Mouse (Mus musculus) midbrain, embryonic 13.5 days (tissue): Measurements from ENCODE around the gene Tmem50b. TPM values are rescaled to one million over a fixed set of nuclear protein-coding genes. Genes with fewer than 3 reads are reported as not detected.

Experiments used
- ATAC-seq: fragments of 200-750 bp; cut with Nextera tagmentation; 2 replicates; pipeline ENCODE4 v1.8.0; 2017; ENCODE audit warnings: mild to moderate bottlenecking, moderate TSS enrichment, moderate library complexity
- H3K27ac ChIP-seq: fragments of 300-500 bp; sonication (generic); 2 replicates; pipeline ENCODE4 v1.5.1; 2015; ENCODE audit warnings: inconsistent platforms, mild to moderate bottlenecking, moderate library complexity
- H3K27me3 ChIP-seq: fragments of 300-500 bp; sonication (generic); 2 replicates; pipeline ENCODE4 v1.6.1; 2015; ENCODE audit warnings: mild to moderate bottlenecking, inconsistent platforms
- H3K36me3 ChIP-seq: fragments of 300-500 bp; sonication (generic); 2 replicates; pipeline ENCODE4 v1.6.1; 2015; ENCODE audit warnings: mild to moderate bottlenecking, inconsistent platforms
- H3K4me1 ChIP-seq: fragments of 300-500 bp; sonication (generic); replicated peaks from 2 replicates; pipeline ENCODE4 v1.6.1; 2015; ENCODE audit warnings: inconsistent platforms
- H3K4me2 ChIP-seq: fragments of 300-500 bp; sonication (generic); replicated peaks from 2 replicates; pipeline ENCODE4 v1.6.1; 2015; ENCODE audit warnings: moderate library complexity, mild to moderate bottlenecking, inconsistent platforms
- H3K4me3 ChIP-seq: fragments of 300-500 bp; sonication (generic); replicated peaks from 2 replicates; pipeline ENCODE4 v1.5.1; 2015; ENCODE audit warnings: mild to moderate bottlenecking, inconsistent platforms
- H3K9ac ChIP-seq: fragments of 300-500 bp; sonication (generic); replicated peaks from 2 replicates; pipeline ENCODE4 v1.6.1; 2015; ENCODE audit warnings: mild to moderate bottlenecking, inconsistent platforms
- H3K9me3 ChIP-seq: fragments of 300-500 bp; sonication (generic); 2 replicates; pipeline ENCODE4 v1.6.1; 2016; ENCODE audit warnings: mild to moderate bottlenecking, inconsistent platforms
- WGBS: fragments of 180-500 bp; shearing (Covaris S2); methylation state at CpG from one replicate; pipeline ENCODE4 v1.1.7; 2015; 5-methylcytosine and 5-hydroxymethylcytosine counted together
- polyA plus RNA-seq: library from polyadenylated mRNA; unstranded; fragments of >200 nt; fragmentation: Nextera tagmentation; extraction: Ambion mirVana; gene quantifications from 2 replicates; pipeline ENCODE4 v1.2.1, GENCODE M21; 2015

Tmem50b gene
- polyA plus RNA-seq, 1 experiment from 2014 or later: 55.1 TPM

DNA sequence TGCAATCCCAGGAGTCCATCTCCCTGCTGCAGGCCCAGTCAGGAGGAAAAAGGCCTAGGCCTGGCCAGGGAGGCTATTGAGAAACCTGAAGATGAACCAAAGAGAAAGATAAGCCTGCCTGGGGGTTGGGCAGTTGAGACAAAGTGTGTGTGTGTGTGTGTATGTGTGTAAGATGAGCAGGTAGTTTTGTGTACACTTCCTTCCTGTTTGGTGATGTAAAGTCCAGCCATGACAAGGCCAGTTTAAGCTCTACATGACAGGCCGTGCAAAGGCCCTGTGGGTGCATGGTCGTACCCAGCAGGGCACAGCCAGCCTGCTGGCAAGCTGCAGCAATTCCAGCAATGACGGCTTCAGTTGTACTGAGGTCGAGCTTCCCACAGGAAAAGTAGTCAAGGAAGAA lies 32.1 kb upstream of the Tmem50b start:
- Histone ChIP-seq H3K27ac (no peak overlapping the region), H3K4me1 (no peaks in the 10 kb centered on the region), H3K9ac (no peak overlapping the region), H3K4me3 (no peak overlapping the region), H3K9me3 (no peaks in the 10 kb centered on the region), H3K4me2 (no peak overlapping the region), H3K27me3 (no peaks in the 10 kb centered on the region), H3K36me3 (peaks cover 83% of the 10 kb centered on the region)
- no peak for ATAC-seq
- 93% methylated on average over 4 of the region's 4 CpGs for WGBS

- Histone ChIP-seq H3K4me1 (no peaks in the 10 kb centered on the region), H3K4me2 (no peak overlapping the region), H3K36me3 (peaks cover 83% of the 10 kb centered on the region), H3K9ac (no peak overlapping the region), H3K4me3 (no peak overlapping the region), H3K27ac (no peak overlapping the region), H3K9me3 (no peaks in the 10 kb centered on the region), H3K27me3 (no peaks in the 10 kb centered on the region)
- WGBS: 97% methylated on average over 3 of the region's 3 CpGs
- ATAC-seq: no peak
Observed at GRCm38 (mm10) chr16:91628673-91629072, 31.1 kb upstream of the Tmem50b start.

DNA sequence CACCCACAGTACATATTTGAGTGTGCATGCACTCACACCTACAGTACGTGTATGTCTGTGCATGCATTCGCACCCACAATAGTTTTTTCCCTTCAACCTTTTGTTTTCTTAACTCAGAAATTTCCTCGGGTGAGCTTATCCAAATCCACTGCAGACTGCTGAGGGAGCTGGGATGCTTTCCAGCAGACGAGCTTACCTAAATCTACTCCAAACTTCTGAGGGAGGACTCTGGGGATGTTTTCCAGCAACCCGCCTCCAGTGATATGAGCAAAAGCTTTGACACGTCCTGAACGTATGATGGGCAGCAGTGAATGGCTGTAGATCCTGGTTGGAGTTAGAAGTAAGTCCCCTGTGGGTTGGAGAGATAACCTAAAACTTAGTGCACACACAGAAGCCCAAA lies 30.2 kb upstream of the Tmem50b start:
- Histone ChIP-seq H3K27me3 (no peaks in the 10 kb centered on the region), H3K9me3 (no peaks in the 10 kb centered on the region), H3K4me2 (no peak overlapping the region), H3K27ac (no peak overlapping the region), H3K36me3 (peaks cover 85% of the 10 kb centered on the region), H3K4me3 (no peak overlapping the region), H3K9ac (no peak overlapping the region), H3K4me1 (no peaks in the 10 kb centered on the region)
- ATAC-seq: no peak
- 92% methylated on average over 7 of the region's 7 CpGs for WGBS

- H3K4me2 ChIP-seq: no peak overlapping the region
- peaks cover 3% of the 10 kb centered on the region for H3K4me1 ChIP-seq
- H3K36me3 ChIP-seq: peaks cover 75% of the 10 kb centered on the region
- ATAC-seq: no peak
- H3K4me3 ChIP-seq: no peak overlapping the region
- no peaks in the 10 kb centered on the region for H3K9me3 ChIP-seq
- H3K27me3 ChIP-seq: no peaks in the 10 kb centered on the region
- 93% methylated on average over 9 of the region's 9 CpGs for WGBS
- no peak overlapping the region for H3K9ac ChIP-seq
- no peak overlapping the region for H3K27ac ChIP-seq
Observed at GRCm38 (mm10) chr16:91623074-91623473, 25.5 kb upstream of the Tmem50b start.

- WGBS: 95% methylated on average over 11 of the region's 11 CpGs
- Histone ChIP-seq H3K9me3 (no peaks in the 10 kb centered on the region), H3K27me3 (no peaks in the 10 kb centered on the region), H3K4me2 (no peak overlapping the region), H3K9ac (no peak overlapping the region), H3K36me3 (peaks cover 57% of the 10 kb centered on the region), H3K4me3 (no peak overlapping the region), H3K4me1 (peaks cover 5% of the 10 kb centered on the region), H3K27ac (no peak overlapping the region)
- ATAC-seq: no peak
Observed at GRCm38 (mm10) chr16:91620991-91621390, 23.4 kb upstream of the Tmem50b start.

GRCm38 (mm10) chr16:91620185-91620584 lies 22.6 kb upstream of the Tmem50b start:
- Histone ChIP-seq H3K4me2 (no peak overlapping the region), H3K9me3 (no peaks in the 10 kb centered on the region), H3K27ac (no peak overlapping the region), H3K36me3 (peaks cover 49% of the 10 kb centered on the region), H3K4me3 (no peak overlapping the region), H3K27me3 (no peaks in the 10 kb centered on the region), H3K4me1 (peaks cover 5% of the 10 kb centered on the region), H3K9ac (no peak overlapping the region)
- no peak for ATAC-seq
- WGBS: 99% methylated on average over 5 of the region's 5 CpGs

GRCm38 (mm10) chr16:91618511-91619501 lies 21.2 kb upstream of the Tmem50b start, which contains the start of gene Dnajc28:
Gene Dnajc28 (minus strand): TSS chr16:91619026.
- H3K27me3 ChIP-seq: no peaks in the 10 kb centered on the region
- H3K9me3 ChIP-seq: no peaks in the 10 kb centered on the region
- peak; percentile 97 for ATAC-seq
- H3K4me1 ChIP-seq: peaks cover 5% of the 10 kb centered on the region
- WGBS: 12% methylated on average over 39 of the region's 39 CpGs
- H3K27ac ChIP-seq: no peak within 1 kb of the TSS
- H3K9ac ChIP-seq: peak within 1 kb of the TSS; percentile 74
- peaks cover 37% of the 10 kb centered on the region for H3K36me3 ChIP-seq
- H3K4me2 ChIP-seq: peak within 1 kb of the TSS; percentile 71
- peak within 1 kb of the TSS; percentile 58 for H3K4me3 ChIP-seq

DNA sequence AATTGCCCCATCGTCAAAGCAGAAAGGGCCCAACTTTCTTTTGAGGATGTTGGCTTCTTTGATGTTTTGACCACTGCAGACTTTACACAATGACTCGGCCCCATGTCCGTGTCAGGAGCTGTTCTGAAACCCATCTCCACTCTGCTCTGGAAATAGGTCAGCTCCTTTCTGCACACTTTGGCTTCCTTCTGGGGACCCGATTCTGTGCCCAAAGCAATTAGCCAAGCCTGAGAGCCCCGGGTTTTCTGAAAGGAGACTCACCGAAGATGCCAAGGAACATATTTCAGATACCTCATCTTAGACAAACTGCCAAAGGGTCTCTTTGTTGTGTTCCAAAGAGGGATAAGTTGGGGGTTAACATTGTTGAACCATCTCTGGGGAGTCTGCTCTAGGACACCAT lies 17.0 kb upstream of the Tmem50b start:
- Histone ChIP-seq H3K9me3 (no peaks in the 10 kb centered on the region), H3K4me1 (peaks cover 5% of the 10 kb centered on the region), H3K4me3 (no peak overlapping the region), H3K9ac (no peak overlapping the region), H3K36me3 (no peaks in the 10 kb centered on the region), H3K27ac (no peak overlapping the region), H3K27me3 (no peaks in the 10 kb centered on the region), H3K4me2 (no peak overlapping the region)
- WGBS: 91% methylated on average over 6 of the region's 6 CpGs
- ATAC-seq: no peak

DNA sequence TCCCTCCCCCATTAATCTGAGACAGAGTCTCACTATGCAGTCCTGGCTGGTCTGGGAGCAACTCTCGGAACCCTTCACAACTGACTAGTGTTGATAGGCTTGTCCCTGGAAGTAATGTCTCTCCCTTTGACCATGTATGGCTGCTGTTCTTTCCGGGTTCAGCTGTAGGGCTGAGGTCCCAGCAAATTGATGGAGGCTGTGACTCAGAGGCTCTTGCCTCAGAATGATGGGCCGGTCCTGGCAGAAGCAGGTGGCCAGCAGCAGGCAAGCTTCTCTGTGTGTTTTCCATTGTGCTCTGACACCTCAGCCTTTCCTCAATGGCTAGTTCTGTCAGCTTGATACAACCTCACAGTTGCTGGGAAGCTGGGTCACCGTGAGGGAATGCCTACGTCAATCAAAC lies 14.9 kb upstream of the Tmem50b start:
- no peak overlapping the region for H3K27ac ChIP-seq
- no peaks in the 10 kb centered on the region for H3K36me3 ChIP-seq
- 84% methylated on average over 5 of the region's 5 CpGs for WGBS
- no peaks in the 10 kb centered on the region for H3K4me1 ChIP-seq
- no peak overlapping the region for H3K9ac ChIP-seq
- no peaks in the 10 kb centered on the region for H3K9me3 ChIP-seq
- no peak overlapping the region for H3K4me2 ChIP-seq
- H3K27me3 ChIP-seq: no peaks in the 10 kb centered on the region
- no peak overlapping the region for H3K4me3 ChIP-seq
- no peak for ATAC-seq

DNA sequence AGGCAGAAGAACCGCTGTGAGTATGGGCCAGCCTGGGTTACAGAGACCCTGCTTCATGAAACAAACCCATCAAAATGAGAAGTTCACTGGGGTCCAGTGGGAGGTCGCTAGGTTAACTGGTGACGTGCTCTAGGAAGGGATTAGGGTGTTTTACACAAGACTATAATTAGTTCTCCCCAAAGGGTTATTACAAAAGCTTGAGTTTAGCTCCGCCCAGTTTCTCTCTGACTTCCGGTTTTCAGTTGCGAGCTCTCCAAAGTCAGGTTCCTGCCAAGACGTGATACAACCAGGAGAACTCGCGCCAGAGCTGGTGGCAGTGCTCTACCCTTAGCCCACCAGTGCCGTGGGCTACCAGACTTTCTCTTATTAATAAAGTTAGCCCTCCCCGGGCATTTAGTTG lies 13.6 kb upstream of the Tmem50b start:
- Histone ChIP-seq H3K4me1 (no peaks in the 10 kb centered on the region), H3K9ac (no peak overlapping the region), H3K4me3 (no peak overlapping the region), H3K9me3 (no peaks in the 10 kb centered on the region), H3K27ac (no peak overlapping the region), H3K4me2 (no peak overlapping the region), H3K27me3 (no peaks in the 10 kb centered on the region), H3K36me3 (no peaks in the 10 kb centered on the region)
- ATAC-seq: no peak
- 74% methylated on average over 11 of the region's 11 CpGs for WGBS

DNA sequence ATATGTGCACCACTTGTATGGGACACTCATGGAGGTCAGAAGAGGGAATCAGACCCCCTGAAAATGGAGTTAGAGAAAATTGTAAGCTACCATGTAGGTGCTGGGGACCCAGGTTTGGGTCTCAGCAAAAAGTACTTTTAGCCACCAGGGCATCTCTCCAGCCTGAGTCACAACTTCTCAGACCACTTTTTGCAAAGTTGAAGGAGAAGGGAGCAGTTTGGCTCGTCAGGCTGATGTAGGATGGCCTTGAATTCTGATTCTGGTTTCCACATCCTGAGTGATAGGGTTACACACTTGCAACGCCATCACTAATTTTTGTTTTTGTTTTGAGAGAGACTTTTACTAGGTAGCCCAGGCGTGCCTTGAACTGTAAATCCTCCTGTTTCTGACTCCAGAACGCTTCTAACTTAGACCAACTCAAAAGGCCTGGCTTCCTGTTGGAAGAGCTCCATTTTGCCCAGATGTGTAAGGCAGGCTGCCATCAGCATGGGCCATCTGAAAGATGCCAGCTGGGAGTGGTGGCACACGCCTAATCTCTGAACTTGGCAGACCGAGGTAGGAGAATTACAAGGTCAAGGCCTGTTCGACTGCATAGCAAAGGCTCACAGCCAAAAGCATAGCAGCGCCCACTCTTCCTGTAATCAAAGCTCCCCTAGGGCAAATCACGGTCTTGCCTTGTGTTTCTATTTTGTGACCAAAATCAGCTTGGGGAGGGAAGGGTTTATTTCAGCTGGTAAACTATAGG lies 12.1 kb upstream of the Tmem50b start:
- no peaks in the 10 kb centered on the region for H3K27me3 ChIP-seq
- 88% methylated on average over 9 of the region's 9 CpGs for WGBS
- no peak overlapping the region for H3K4me3 ChIP-seq
- no peak overlapping the region for H3K9ac ChIP-seq
- no peak for ATAC-seq
- H3K27ac ChIP-seq: no peak overlapping the region
- H3K4me1 ChIP-seq: no peaks in the 10 kb centered on the region
- no peaks in the 10 kb centered on the region for H3K9me3 ChIP-seq
- no peaks in the 10 kb centered on the region for H3K36me3 ChIP-seq
- H3K4me2 ChIP-seq: no peak overlapping the region

DNA sequence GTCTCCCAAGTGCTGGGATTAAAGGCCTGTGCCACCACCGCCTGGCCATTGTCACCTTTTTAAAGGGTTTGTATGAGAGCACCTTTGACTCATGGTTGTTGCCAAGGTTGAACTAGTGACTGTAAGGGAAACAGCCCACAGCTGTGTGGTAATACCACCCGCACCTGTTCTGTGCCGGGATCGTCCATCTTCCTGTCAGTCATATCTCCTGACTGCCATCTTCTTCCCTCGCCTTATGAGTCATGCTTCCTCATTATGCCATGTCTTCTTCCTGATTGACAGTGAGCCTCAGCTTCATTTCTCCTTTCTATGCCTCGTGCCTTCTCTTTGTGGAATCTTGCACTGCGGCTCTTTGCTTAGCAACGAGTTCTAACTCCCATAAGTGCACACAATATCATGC lies 9.4 kb upstream of the Tmem50b start:
- Histone ChIP-seq H3K4me1 (no peaks in the 10 kb centered on the region), H3K27ac (no peak overlapping the region)
- no peak for ATAC-seq

More for the DNA sequence above, 9.4 kb upstream of the Tmem50b start:
- 91% methylated on average over 8 of the region's 8 CpGs for WGBS
- H3K4me3 ChIP-seq: no peak overlapping the region
- H3K4me2 ChIP-seq: no peak overlapping the region
- H3K9me3 ChIP-seq: no peaks in the 10 kb centered on the region
- no peaks in the 10 kb centered on the region for H3K36me3 ChIP-seq
- no peak overlapping the region for H3K9ac ChIP-seq
- no peaks in the 10 kb centered on the region for H3K27me3 ChIP-seq
